Mouse (Mus musculus) forebrain, embryonic 13.5 days (tissue): ENCODE data around the gene Cadps. TPM values are rescaled to one million over a fixed set of nuclear protein-coding genes. Genes with fewer than 3 reads are reported as not detected.

Experiments
- ATAC-seq: fragments of 200-750 bp; cut with Nextera tagmentation; 2 replicates; pipeline ENCODE4 v1.8.0; 2017
- H3K27ac ChIP-seq: fragments of 300-500 bp; sonication (generic); 2 replicates; pipeline ENCODE4 v1.5.1; 2015; ENCODE audit warnings: inconsistent platforms, mild to moderate bottlenecking, moderate library complexity
- H3K27me3 ChIP-seq: fragments of 300-500 bp; sonication (generic); 2 replicates; pipeline ENCODE4 v1.6.1; 2015; ENCODE audit warnings: mild to moderate bottlenecking, inconsistent platforms
- H3K36me3 ChIP-seq: fragments of 300-500 bp; sonication (generic); 2 replicates; pipeline ENCODE4 v1.6.1; 2015; ENCODE audit warnings: mild to moderate bottlenecking, inconsistent platforms; ENCODE audit not compliant: poor library complexity, severe bottlenecking
- H3K4me1 ChIP-seq: fragments of 300-500 bp; sonication (generic); 2 replicates; pipeline ENCODE4 v1.6.1; 2015; ENCODE audit warnings: inconsistent platforms
- H3K4me2 ChIP-seq: fragments of 300-500 bp; sonication (generic); 2 replicates; pipeline ENCODE4 v1.6.1; 2015; ENCODE audit warnings: inconsistent platforms, mild to moderate bottlenecking, moderate library complexity
- H3K4me3 ChIP-seq: fragments of 300-500 bp; sonication (generic); 2 replicates; pipeline ENCODE4 v1.5.1; 2015; ENCODE audit warnings: mild to moderate bottlenecking, inconsistent platforms
- H3K9ac ChIP-seq: fragments of 300-500 bp; sonication (generic); 2 replicates; pipeline ENCODE4 v1.6.1; 2015; ENCODE audit warnings: mild to moderate bottlenecking, inconsistent platforms
- H3K9me3 ChIP-seq: fragments of 300-500 bp; sonication (generic); replicated peaks from 2 replicates; pipeline ENCODE4 v1.6.1; 2016; ENCODE audit warnings: inconsistent platforms
- WGBS: fragments of 180-500 bp; shearing (Covaris S2); methylation state at CpG from one replicate; pipeline ENCODE4 v1.1.7; 2015; 5-methylcytosine and 5-hydroxymethylcytosine counted together
- polyA plus RNA-seq: library from polyadenylated mRNA; unstranded; fragments of >200 nt; fragmentation: Nextera tagmentation; extraction: Ambion mirVana; gene quantifications from 2 replicates; pipeline ENCODE4 v1.2.1, GENCODE M21; 2015

Gene Cadps
- 17.0 and 24.0 TPM in 2 replicates for polyA plus RNA-seq

- peak within 1 kb of the TSS; percentile 94 for H3K9ac ChIP-seq
- ATAC-seq: peak; percentile 77
- peak within 1 kb of the TSS; percentile 96 for H3K27ac ChIP-seq
- no peaks in the 10 kb centered on the region for H3K36me3 ChIP-seq
- peak within 1 kb of the TSS; percentile 83 for H3K4me2 ChIP-seq
- peaks cover 21% of the 10 kb centered on the region; the same call in 1 of the 2 replicates for H3K4me1 ChIP-seq
- no peaks in the 10 kb centered on the region for H3K9me3 ChIP-seq
- WGBS: under 1% methylated on average over 41 of the region's 71 CpGs
- no peaks in the 10 kb centered on the region for H3K27me3 ChIP-seq
- peak within 1 kb of the TSS; percentile 84 for H3K4me3 ChIP-seq
Measured at GRCm38 (mm10) chr14:12822491-12823219, at the start of gene Cadps. TSS of gene Cadps (minus strand) at chr14:12823079.

GRCm38 (mm10) chr14:12869605-12870004, 46.7 kb upstream of the Cadps start:
- Histone ChIP-seq H3K4me2 (no peak overlapping the region), H3K27ac (no peak overlapping the region), H3K36me3 (no peaks in the 10 kb centered on the region), H3K9me3 (no peaks in the 10 kb centered on the region), H3K4me3 (no peak overlapping the region), H3K27me3 (no peaks in the 10 kb centered on the region), H3K9ac (no peak overlapping the region), H3K4me1 (no peaks in the 10 kb centered on the region)
- no peak for ATAC-seq
- 69% methylated on average over 1 of the region's 1 CpGs for WGBS

DNA sequence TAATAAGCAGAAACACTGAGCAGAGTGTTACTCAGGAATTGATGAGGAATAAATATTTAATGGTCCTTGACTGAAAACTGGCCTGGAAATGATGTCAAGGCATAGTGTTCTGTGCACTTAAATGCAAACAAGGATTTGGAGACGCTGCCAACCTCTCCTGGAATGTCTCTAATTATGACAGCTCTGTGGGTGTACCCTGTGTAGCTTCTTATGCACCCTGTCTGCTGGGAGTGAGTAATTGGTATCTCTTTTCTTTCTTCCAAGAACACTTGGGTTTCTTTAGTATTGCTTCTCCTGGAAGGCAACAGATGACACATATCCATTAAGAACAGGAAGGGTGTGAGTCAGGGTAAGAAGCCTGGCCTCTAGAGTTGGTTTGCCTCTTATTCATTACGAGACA, 42.4 kb upstream of the Cadps start:
- 59% methylated on average over 2 of the region's 2 CpGs for WGBS
- H3K4me3 ChIP-seq: no peak overlapping the region
- ATAC-seq: no peak
- no peak overlapping the region for H3K27ac ChIP-seq
- H3K36me3 ChIP-seq: no peaks in the 10 kb centered on the region
- no peak overlapping the region for H3K9ac ChIP-seq
- H3K4me1 ChIP-seq: no peaks in the 10 kb centered on the region
- no peak overlapping the region for H3K4me2 ChIP-seq
- H3K27me3 ChIP-seq: no peaks in the 10 kb centered on the region
- H3K9me3 ChIP-seq: no peaks in the 10 kb centered on the region

DNA sequence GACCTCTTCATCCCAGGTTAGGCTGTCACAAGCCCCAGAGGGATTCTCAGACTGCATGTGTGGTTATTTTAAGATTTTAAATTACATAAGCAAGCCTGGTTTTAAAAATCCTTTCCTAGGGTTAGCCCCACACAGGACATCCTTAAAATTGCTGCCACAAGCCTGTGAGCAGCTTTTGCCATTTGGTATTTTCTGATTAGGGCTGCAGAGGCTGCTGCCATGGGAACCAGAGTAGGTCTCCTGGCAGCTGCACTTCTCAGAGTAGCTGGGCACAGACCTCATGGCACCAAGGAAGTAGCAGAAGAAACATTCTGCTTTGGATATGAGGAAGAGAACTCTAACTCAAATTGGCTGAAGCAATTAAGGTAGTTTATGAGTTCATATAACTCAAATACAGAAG, 21.0 kb upstream of the Cadps start:
- ATAC-seq: no peak

GRCm38 (mm10) chr14:12839471-12839870, 16.6 kb upstream of the Cadps start:
- Histone ChIP-seq H3K9me3 (no peaks in the 10 kb centered on the region), H3K4me2 (no peak overlapping the region), H3K9ac (no peak overlapping the region), H3K36me3 (no peaks in the 10 kb centered on the region), H3K4me3 (no peak overlapping the region), H3K27me3 (no peaks in the 10 kb centered on the region), H3K27ac (no peak overlapping the region), H3K4me1 (peaks cover 9% of the 10 kb centered on the region; the same call in 1 of the 2 replicates)
- ATAC-seq: no peak; the same call in 1 of the 2 replicates
- 86% methylated on average over 1 of the region's 1 CpGs for WGBS

More for the DNA sequence above, 21.0 kb upstream of the Cadps start:
- Histone ChIP-seq H3K27me3 (no peaks in the 10 kb centered on the region), H3K4me3 (no peak overlapping the region), H3K9ac (no peak overlapping the region), H3K9me3 (no peaks in the 10 kb centered on the region), H3K4me1 (0 out of 2 replicates have a peak, but pooled peaks cover 3% of the 10 kb centered on the region), H3K4me2 (no peak overlapping the region), H3K27ac (no peak overlapping the region), H3K36me3 (no peaks in the 10 kb centered on the region)

DNA sequence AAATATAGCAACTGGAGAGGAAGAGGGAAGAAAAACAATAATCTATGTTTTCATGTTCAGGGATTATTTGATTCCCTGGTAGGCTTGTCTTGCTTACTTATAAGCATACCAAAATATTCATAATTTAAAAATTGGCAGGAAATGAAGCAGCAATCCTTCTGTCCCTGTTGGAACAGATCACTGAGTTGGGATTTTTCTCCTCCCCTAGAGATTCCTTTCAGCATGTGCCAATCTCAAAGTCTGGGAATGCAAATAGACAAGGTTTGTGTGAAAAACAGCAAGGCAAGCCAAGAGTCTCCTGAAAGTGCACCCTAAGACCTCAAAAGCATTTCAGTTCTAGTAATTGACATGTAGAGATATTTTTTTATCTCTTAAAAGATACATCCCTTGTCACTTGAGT, 16.1 kb upstream of the Cadps start:
- Histone ChIP-seq H3K9ac (no peak overlapping the region), H3K4me3 (no peak overlapping the region), H3K4me1 (peaks cover 8% of the 10 kb centered on the region; the same call in 1 of the 2 replicates), H3K36me3 (no peaks in the 10 kb centered on the region), H3K9me3 (no peaks in the 10 kb centered on the region), H3K27me3 (no peaks in the 10 kb centered on the region), H3K4me2 (no peak overlapping the region), H3K27ac (no peak overlapping the region)
- peak; percentile 57; the same call in 1 of the 2 replicates for ATAC-seq

DNA sequence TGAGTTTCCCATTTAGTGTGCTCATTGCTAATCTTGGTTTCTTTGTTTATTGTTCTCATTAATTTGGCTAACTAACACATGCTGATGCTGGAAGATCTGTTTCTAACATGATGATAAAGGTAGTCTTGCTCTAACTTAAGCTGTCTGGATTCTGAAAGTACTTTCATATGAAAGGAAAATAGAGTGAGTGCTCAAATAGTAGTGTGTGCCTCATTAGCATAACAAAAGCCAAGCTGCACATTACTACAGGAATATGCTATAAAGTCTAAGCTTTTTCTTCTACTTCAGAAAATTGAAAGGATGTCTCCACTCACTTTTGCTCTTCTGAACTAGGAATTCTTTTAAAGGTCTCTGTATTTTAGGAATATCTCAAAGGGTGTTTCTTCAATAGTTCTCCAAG, 15.4 kb upstream of the Cadps start:
- no peak overlapping the region for H3K4me2 ChIP-seq
- no peak overlapping the region for H3K9ac ChIP-seq
- H3K36me3 ChIP-seq: no peaks in the 10 kb centered on the region
- H3K27me3 ChIP-seq: no peaks in the 10 kb centered on the region
- ATAC-seq: peak; percentile 78
- H3K9me3 ChIP-seq: no peaks in the 10 kb centered on the region
- peaks cover 6% of the 10 kb centered on the region; the same call in 1 of the 2 replicates for H3K4me1 ChIP-seq
- no peak overlapping the region for H3K27ac ChIP-seq
- no peak overlapping the region for H3K4me3 ChIP-seq

GRCm38 (mm10) chr14:12837902-12838301, 15.0 kb upstream of the Cadps start:
- ATAC-seq: peak; percentile 38; the same call in 1 of the 2 replicates
- 3% methylated on average over 1 of the region's 1 CpGs for WGBS

GRCm38 (mm10) chr14:12823781-12824180, 902 bp upstream of the Cadps start:
- no peaks in the 10 kb centered on the region for H3K36me3 ChIP-seq
- no peak overlapping the region for H3K9ac ChIP-seq
- H3K4me2 ChIP-seq: peak overlapping the region; percentile 83
- H3K4me1 ChIP-seq: peaks cover 21% of the 10 kb centered on the region; the same call in 1 of the 2 replicates
- peak overlapping the region; percentile 84; the same call in 1 of the 2 replicates for H3K4me3 ChIP-seq
- ATAC-seq: no peak
- WGBS: 20% methylated on average over 6 of the region's 6 CpGs
- no peaks in the 10 kb centered on the region for H3K27me3 ChIP-seq
- no peak overlapping the region for H3K27ac ChIP-seq
- no peaks in the 10 kb centered on the region for H3K9me3 ChIP-seq

More at GRCm38 (mm10) chr14:12837902-12838301, 15.0 kb upstream of the Cadps start:
- Histone ChIP-seq H3K36me3 (no peaks in the 10 kb centered on the region), H3K4me3 (no peak overlapping the region), H3K27me3 (no peaks in the 10 kb centered on the region), H3K4me2 (no peak overlapping the region), H3K9me3 (no peaks in the 10 kb centered on the region), H3K9ac (no peak overlapping the region), H3K4me1 (peaks cover 6% of the 10 kb centered on the region; the same call in 1 of the 2 replicates), H3K27ac (no peak overlapping the region)

DNA sequence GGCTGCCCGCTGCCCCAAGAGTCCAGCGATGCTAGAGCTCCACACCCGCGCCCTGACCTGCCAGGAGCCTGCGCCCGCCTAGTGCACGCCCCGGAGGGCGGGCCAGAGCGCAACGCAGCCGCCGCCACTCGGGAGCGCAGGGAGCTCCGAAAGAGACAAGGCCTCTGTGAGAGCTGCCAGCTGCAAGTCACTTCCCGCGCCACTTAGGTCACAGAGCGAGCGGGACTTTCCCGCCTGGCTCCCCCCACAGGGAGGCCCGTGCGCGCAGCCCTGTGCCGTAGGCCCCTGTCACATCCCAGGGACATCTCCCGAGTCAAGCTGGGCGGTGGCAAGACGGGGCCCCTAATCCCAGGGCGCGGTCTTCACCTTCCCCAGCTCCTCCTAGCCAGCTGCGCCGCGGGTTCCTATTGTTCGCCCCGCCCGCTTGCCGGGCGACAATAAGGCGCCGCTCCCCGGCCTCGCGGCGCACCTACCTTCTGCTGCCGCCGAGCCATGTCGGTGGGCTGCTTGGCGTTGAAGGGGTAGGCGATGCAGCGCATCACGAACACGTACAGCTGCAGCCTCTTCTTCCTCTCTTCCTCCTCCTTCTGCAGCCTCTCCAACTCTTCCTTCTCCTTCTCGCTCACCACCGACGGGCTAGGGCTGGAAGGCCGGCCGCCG, 918 bp downstream of the Cadps start:
- Histone ChIP-seq H3K9me3 (no peaks in the 10 kb centered on the region), H3K27me3 (no peaks in the 10 kb centered on the region), H3K27ac (peak overlapping the region; percentile 96), H3K9ac (peak overlapping the region; percentile 94), H3K36me3 (no peaks in the 10 kb centered on the region), H3K4me2 (peak overlapping the region; percentile 83), H3K4me3 (peak overlapping the region; percentile 84), H3K4me1 (peaks cover 21% of the 10 kb centered on the region; the same call in 1 of the 2 replicates)
- WGBS: under 1% methylated on average over 51 of the region's 58 CpGs
- ATAC-seq: peak; percentile 78

- Histone ChIP-seq H3K9me3 (no peaks in the 10 kb centered on the region), H3K4me3 (peak overlapping the region; percentile 84), H3K27me3 (no peaks in the 10 kb centered on the region), H3K4me1 (peaks cover 21% of the 10 kb centered on the region; the same call in 1 of the 2 replicates), H3K27ac (peak overlapping the region; percentile 96), H3K36me3 (no peaks in the 10 kb centered on the region), H3K9ac (peak overlapping the region; percentile 94), H3K4me2 (peak overlapping the region; percentile 83)
- under 1% methylated on average over 13 of the region's 13 CpGs for WGBS
- ATAC-seq: peak; percentile 21; the same call in 1 of the 2 replicates
Measured at GRCm38 (mm10) chr14:12821156-12821813, 1.6 kb downstream of the Cadps start.

GRCm38 (mm10) chr14:12820149-12820548, 2.7 kb downstream of the Cadps start:
- Histone ChIP-seq H3K27ac (no peak overlapping the region), H3K9me3 (no peaks in the 10 kb centered on the region), H3K4me3 (peak overlapping the region; percentile 84), H3K4me2 (peak overlapping the region; percentile 83), H3K9ac (no peak overlapping the region), H3K36me3 (no peaks in the 10 kb centered on the region), H3K4me1 (peaks cover 21% of the 10 kb centered on the region; the same call in 1 of the 2 replicates), H3K27me3 (no peaks in the 10 kb centered on the region)
- WGBS: 69% methylated on average over 1 of the region's 1 CpGs
- ATAC-seq: no peak
